Mouse (Mus musculus) midbrain, postnatal 0 days (tissue): Measurements from ENCODE around the gene Zdhhc19. TPM values are rescaled to one million over a fixed set of nuclear protein-coding genes. Genes with fewer than 3 reads are reported as not detected.
A peak's percentile ranks its signal among the peaks of the same experiment; 100 is the strongest.

ENCODE experiments used
- ATAC-seq: fragments of 200-750 bp; cut with Nextera tagmentation; 2 replicates; pipeline ENCODE4 v1.8.0; 2017; ENCODE audit warnings: moderate number of reproducible peaks, mild to moderate bottlenecking, moderate TSS enrichment, moderate library complexity; ENCODE audit not compliant: low FRiP score
- DNase-seq: peaks from one replicate; pipeline ENCODE4 v3.0.0-alpha.2; 2015; ENCODE audit warnings: low spot score
- H3K27ac ChIP-seq: fragments of 300-500 bp; sonication (generic); 2 replicates; pipeline ENCODE4 v1.5.1; 2014; ENCODE audit warnings: low read depth, mild to moderate bottlenecking, low read length, mixed read lengths
- H3K27me3 ChIP-seq: fragments of 300-500 bp; sonication (generic); 2 replicates; pipeline ENCODE4 v1.6.1; 2014; ENCODE audit warnings: low read length, control low read depth, mixed read lengths; ENCODE audit not compliant: insufficient read depth
- H3K36me3 ChIP-seq: fragments of 300-500 bp; sonication (generic); 2 replicates; pipeline ENCODE4 v1.6.1; 2014; ENCODE audit warnings: low read length, control low read depth, mixed read lengths; ENCODE audit not compliant: insufficient read depth
- H3K4me1 ChIP-seq: fragments of 300-500 bp; sonication (generic); 2 replicates; pipeline ENCODE4 v1.6.1; 2014; ENCODE audit warnings: mild to moderate bottlenecking, control low read depth, antibody characterized with exemption, low read length, mixed read lengths; ENCODE audit not compliant: insufficient read depth
- H3K4me2 ChIP-seq: fragments of 300-500 bp; sonication (generic); 2 replicates; pipeline ENCODE4 v1.6.1; 2014; ENCODE audit warnings: low read depth, mild to moderate bottlenecking, low read length, mixed read lengths; ENCODE audit not compliant: poor library complexity, severe bottlenecking
- H3K4me3 ChIP-seq: fragments of 300-500 bp; sonication (generic); 2 replicates; pipeline ENCODE4 v1.5.1; 2014; ENCODE audit warnings: low read depth, mild to moderate bottlenecking, low read length, moderate library complexity
- H3K9ac ChIP-seq: fragments of 300-500 bp; sonication (generic); replicated peaks from 2 replicates; pipeline ENCODE4 v1.6.1; 2014; ENCODE audit warnings: mild to moderate bottlenecking, low read length, moderate library complexity, mixed read lengths; ENCODE audit not compliant: poor library complexity, severe bottlenecking
- H3K9me3 ChIP-seq: fragments of 300-500 bp; sonication (generic); 2 replicates; pipeline ENCODE4 v1.6.1; 2016; ENCODE audit warnings: low read length, control low read depth
- CTCF ChIP-seq: IDR thresholded peaks from 2 replicates; pipeline ENCODE4 v1.5.1; 2016; ENCODE audit warnings: antibody characterized with exemption, mild to moderate bottlenecking
- WGBS: fragments of 180-500 bp; shearing (Covaris S2); extraction: QIAGEN DNeasy Blood & Tissue Kit; methylation state at CpG from one replicate; pipeline ENCODE4 v1.1.7; 2014; 5-methylcytosine and 5-hydroxymethylcytosine counted together
- polyA plus RNA-seq: library from polyadenylated mRNA; unstranded; fragments of >200 nt; fragmentation: Nextera tagmentation; extraction: Ambion mirVana; gene quantifications from 2 replicates; pipeline ENCODE4 v1.2.1, GENCODE M21; 2015
- total RNA-seq: library from RNA; depleted of rRNA; stranded (reverse); fragments of >200 nt; gene quantifications from 2 replicates; pipeline ENCODE4 v1.2.3, GENCODE M21; 2014

Gene Zdhhc19
- total and polyA plus RNA-seq, 2 experiments from 2014 or later, result 0.19 TPM; not detected in 1

- DNase-seq, result no peak
- Histone ChIP-seq H3K4me3 (no peak overlapping the region), H3K4me1 (no peaks in the 10 kb centered on the region), H3K4me2 (no peak overlapping the region), H3K36me3 (peaks cover 22% of the 10 kb centered on the region; the same call in 1 of the 2 replicates), H3K9me3 (no peaks in the 10 kb centered on the region), H3K9ac (no peak overlapping the region), H3K27ac (no peak overlapping the region), H3K27me3 (no peaks in the 10 kb centered on the region)
- no peak for ATAC-seq
- no peak for TF ChIP-seq CTCF
These were observed 40.0 kb upstream of the Zdhhc19 start for GRCm38 (mm10) chr16:32456086-32456485.

- no peak for TF ChIP-seq CTCF
- Histone ChIP-seq H3K27me3 (no peaks in the 10 kb centered on the region), H3K9ac (no peak overlapping the region), H3K4me2 (no peak overlapping the region), H3K4me1 (no peaks in the 10 kb centered on the region), H3K9me3 (no peaks in the 10 kb centered on the region), H3K27ac (no peak overlapping the region), H3K36me3 (peaks cover 22% of the 10 kb centered on the region; the same call in 1 of the 2 replicates), H3K4me3 (no peak overlapping the region)
- no peak for DNase-seq
- no peak for ATAC-seq
- 88% methylated on average over 1 of the region's 1 CpGs for WGBS
These were observed 39.3 kb upstream of the Zdhhc19 start for GRCm38 (mm10) chr16:32456761-32457160.

- 70% methylated on average over 10 of the region's 10 CpGs for WGBS
- peaks cover 21% of the 10 kb centered on the region for H3K36me3 ChIP-seq
These were observed 38.3 kb upstream of the Zdhhc19 start for GRCm38 (mm10) chr16:32457589-32458386.

GRCm38 (mm10) chr16:32460518-32460917, 35.5 kb upstream of the Zdhhc19 start:
- no peak overlapping the region for H3K9ac ChIP-seq
- ATAC-seq, result no peak
- peaks cover 24% of the 10 kb centered on the region for H3K36me3 ChIP-seq
- WGBS, result 59% methylated on average over 4 of the region's 4 CpGs
- DNase-seq, result no peak
- H3K27me3 ChIP-seq, result no peaks in the 10 kb centered on the region
- no peak overlapping the region for H3K27ac ChIP-seq
- H3K9me3 ChIP-seq, result no peaks in the 10 kb centered on the region
- no peak overlapping the region for H3K4me2 ChIP-seq
- no peak overlapping the region for H3K4me3 ChIP-seq
- no peaks in the 10 kb centered on the region for H3K4me1 ChIP-seq
- TF ChIP-seq CTCF, result peak; percentile 32

More at GRCm38 (mm10) chr16:32457589-32458386, 38.3 kb upstream of the Zdhhc19 start:
- Histone ChIP-seq H3K4me3 (no peak overlapping the region), H3K27ac (no peak overlapping the region), H3K27me3 (no peaks in the 10 kb centered on the region), H3K9me3 (no peaks in the 10 kb centered on the region), H3K4me2 (no peak overlapping the region), H3K4me1 (no peaks in the 10 kb centered on the region), H3K9ac (no peak overlapping the region)
- TF ChIP-seq CTCF, result peak; percentile 59
- ATAC-seq, result no peak
- peak; percentile 64 for DNase-seq

- Histone ChIP-seq H3K4me1 (no peaks in the 10 kb centered on the region), H3K4me2 (no peak overlapping the region), H3K36me3 (peaks cover 18% of the 10 kb centered on the region), H3K27me3 (no peaks in the 10 kb centered on the region), H3K9ac (no peak overlapping the region), H3K27ac (no peak overlapping the region), H3K9me3 (no peaks in the 10 kb centered on the region), H3K4me3 (no peak overlapping the region)
- 92% methylated on average over 5 of the region's 5 CpGs for WGBS
- TF ChIP-seq CTCF, result no peak
- DNase-seq (no peak), ATAC-seq (no peak)
These were observed 34.4 kb upstream of the Zdhhc19 start for GRCm38 (mm10) chr16:32461713-32462112.

- TF ChIP-seq CTCF, result no peak
- ATAC-seq (no peak), DNase-seq (no peak)
- Histone ChIP-seq H3K27me3 (no peaks in the 10 kb centered on the region), H3K4me3 (no peak overlapping the region), H3K9me3 (no peaks in the 10 kb centered on the region), H3K4me2 (no peak overlapping the region), H3K4me1 (no peaks in the 10 kb centered on the region), H3K9ac (no peak overlapping the region), H3K36me3 (peaks cover 22% of the 10 kb centered on the region), H3K27ac (no peak overlapping the region)
- 96% methylated on average over 16 of the region's 16 CpGs for WGBS
These were observed 33.1 kb upstream of the Zdhhc19 start for GRCm38 (mm10) chr16:32462950-32463349.
